11 mouse cellular contexts compared by ENCODE assay signal in genomic region chr10:23176666-23177346, GRCm38 (mm10).
A peak's percentile ranks its signal among the peaks of the same experiment; 100 is the strongest.
DNase-seq lines count a peak whose midpoint lies in the region; ATAC-seq and TF ChIP-seq lines count a peak whose summit lies in the region.
"Had no signal": no experiment of that assay in that cellular context is flagged by ENCODE, and none has a peak within 500 bp of the region (broad histone marks: within the 10 kb centered on the region; RNA-seq: fewer than 3 reads in every experiment).

No protein-coding gene starts in this region.

- H3K4me2 ChIP-seq in forebrain, embryonic 16.5 days (ENCODE audit: low read length) = peak overlapping the region; percentile 2; the same call in 1 of the 2 replicates
- H3K4me2 ChIP-seq in forebrain, embryonic 11.5 days (ENCODE audit: low read depth, low read length, severe bottlenecking) = no peak overlapping the region
- peak overlapping the region; percentile 29; the same call in 1 of the 2 replicates for H3K4me2 ChIP-seq in kidney, embryonic 16.5 days (replicated peaks; ENCODE audit: low read depth, low read length)
- H3K4me2 ChIP-seq: midbrain, embryonic 15.5 days had no signal

- H3K27me3 ChIP-seq in forebrain, embryonic 16.5 days (replicated peaks; ENCODE audit: control insufficient read depth, insufficient read depth, low read length) = no peaks in the 10 kb centered on the region
- H3K27me3 ChIP-seq in forebrain, embryonic 11.5 days (ENCODE audit: control insufficient read depth, insufficient read depth, low read length) = no peaks in the 10 kb centered on the region
- no peaks in the 10 kb centered on the region for H3K27me3 ChIP-seq in kidney, embryonic 16.5 days (ENCODE audit: insufficient read depth, low read length)
- no peaks in the 10 kb centered on the region for H3K27me3 ChIP-seq in kidney, adult 2 months (replicated peaks; ENCODE audit: control insufficient read depth, insufficient read depth, low read length)
- H3K27me3 ChIP-seq: midbrain, embryonic 15.5 days had no signal

- TF ChIP-seq CTCF in kidney, adult 2 months (conservative IDR thresholded peaks at IDR 0.05; ENCODE audit: insufficient read depth, insufficient read length, low read depth, low read length) = no peak

- H3K4me3 ChIP-seq in forebrain, embryonic 16.5 days (replicated peaks; ENCODE audit: low read length) = no peak overlapping the region
- H3K4me3 ChIP-seq in forebrain, embryonic 11.5 days (ENCODE audit: low read depth, low read length) = no peak overlapping the region
- no peak overlapping the region for H3K4me3 ChIP-seq in kidney, embryonic 16.5 days (ENCODE audit: low read length)
- H3K4me3 ChIP-seq in kidney, adult 2 months (ENCODE audit: insufficient read depth, low read depth, low read length) = no peak overlapping the region
- H3K4me3 ChIP-seq: midbrain, embryonic 15.5 days had no signal

- ATAC-seq in forebrain, embryonic 16.5 days = no peak
- ATAC-seq in forebrain, embryonic 11.5 days (replicated peaks; ENCODE audit: low FRiP score) = no peak
- no peak for ATAC-seq in kidney, embryonic 16.5 days (ENCODE audit: low FRiP score, low TSS enrichment)
- ATAC-seq: inflammation-experienced regulatory T-cells, adult 6 months; midbrain, embryonic 15.5 days had no signal

- WGBS in forebrain, embryonic 16.5 days = 49% methylated on average over 8 of the region's 8 CpGs
- WGBS in forebrain, embryonic 11.5 days = 79% methylated on average over 8 of the region's 8 CpGs
- WGBS in kidney, embryonic 16.5 days = 21% methylated on average over 8 of the region's 8 CpGs
- WGBS in kidney, adult 2 months = 21% methylated on average over 8 of the region's 8 CpGs

- TF ChIP-seq POLR2A in kidney, adult 2 months (IDR thresholded peaks at IDR 0.05; ENCODE audit: low read depth, low read length) = no peak

- H3K9me3 ChIP-seq in forebrain, embryonic 16.5 days (ENCODE audit: control insufficient read depth, low read length) = no peaks in the 10 kb centered on the region
- H3K9me3 ChIP-seq in forebrain, embryonic 11.5 days (ENCODE audit: control insufficient read depth, low read length) = no peaks in the 10 kb centered on the region
- H3K9me3 ChIP-seq in kidney, embryonic 16.5 days (ENCODE audit: low read length) = no peaks in the 10 kb centered on the region
- H3K9me3 ChIP-seq: midbrain, embryonic 15.5 days had no signal

- H3K9ac ChIP-seq in forebrain, embryonic 16.5 days (replicated peaks; ENCODE audit: low read depth, low read length) = no peak overlapping the region
- H3K9ac ChIP-seq in forebrain, embryonic 11.5 days (ENCODE audit: low read length) = no peak overlapping the region
- H3K9ac ChIP-seq in kidney, embryonic 16.5 days (replicated peaks; ENCODE audit: low read length) = no peak overlapping the region
- H3K9ac ChIP-seq: midbrain, embryonic 15.5 days had no signal

- no peaks in the 10 kb centered on the region for H3K36me3 ChIP-seq in forebrain, embryonic 16.5 days (ENCODE audit: control insufficient read depth, insufficient read depth)
- H3K36me3 ChIP-seq in forebrain, embryonic 11.5 days (ENCODE audit: control insufficient read depth, insufficient read depth, low read length) = no peaks in the 10 kb centered on the region
- no peaks in the 10 kb centered on the region for H3K36me3 ChIP-seq in kidney, embryonic 16.5 days (ENCODE audit: insufficient read depth, low read length)
- no peaks in the 10 kb centered on the region for H3K36me3 ChIP-seq in kidney, adult 2 months (ENCODE audit: control insufficient read depth, insufficient read depth, low read length)
- H3K36me3 ChIP-seq: midbrain, embryonic 15.5 days had no signal

- no peaks in the 10 kb centered on the region; the same call in 1 of the 2 replicates for H3K4me1 ChIP-seq in forebrain, embryonic 16.5 days (replicated peaks; ENCODE audit: control insufficient read depth, insufficient read depth, low read length)
- no peaks in the 10 kb centered on the region for H3K4me1 ChIP-seq in forebrain, embryonic 11.5 days (replicated peaks; ENCODE audit: control insufficient read depth, insufficient read depth, low read length)
- peaks cover 37% of the 10 kb centered on the region for H3K4me1 ChIP-seq in kidney, embryonic 16.5 days (ENCODE audit: insufficient read depth, low read length)
- H3K4me1 ChIP-seq in kidney, adult 2 months (ENCODE audit: control insufficient read depth, insufficient read depth, low read length) = no peaks in the 10 kb centered on the region
- H3K4me1 ChIP-seq: midbrain, embryonic 15.5 days had no signal

- H3K27ac ChIP-seq in forebrain, embryonic 16.5 days (ENCODE audit: low read length) = no peak overlapping the region
- no peak overlapping the region for H3K27ac ChIP-seq in forebrain, embryonic 11.5 days (ENCODE audit: low read depth, low read length)
- H3K27ac ChIP-seq in kidney, embryonic 16.5 days (ENCODE audit: low read length) = peak overlapping the region; percentile 70
- no peak overlapping the region for H3K27ac ChIP-seq in kidney, adult 2 months (ENCODE audit: insufficient read depth, low read depth, low read length)
- H3K27ac ChIP-seq: midbrain, embryonic 15.5 days had no signal

- no peak for DNase-seq in forebrain, embryonic 11.5 days (ENCODE audit: low spot score)
- no peak for DNase-seq in kidney, adult 2 months
- peak; percentile 31 for DNase-seq in Muller cell, postnatal 12 days (ENCODE audit: inconsistent ontology term)
- DNase-seq in lung, postnatal 14 days = peak; percentile 2
- DNase-seq in thymus, adult 18-20 months = no peak
- no peak for DNase-seq in urinary bladder, postnatal 4 days (ENCODE audit: low spot score in 2 of 2)
- DNase-seq: cerebellum, adult 9-11 months had no signal

Comparison
In these comparisons a context has a peak if more than half of its experiments do, and no peak if none do; other contexts are left out.
1. DNase-seq: peak in Muller cell, postnatal 12 days (single experiment) and lung, postnatal 14 days (single experiment); none in forebrain, embryonic 11.5 days (single experiment), kidney, adult 2 months (single experiment), thymus, adult 18-20 months (0 of 2) and urinary bladder, postnatal 4 days (0 of 2).